ENCODE assay signal across 8 mouse cellular contexts in the genomic region with DNA sequence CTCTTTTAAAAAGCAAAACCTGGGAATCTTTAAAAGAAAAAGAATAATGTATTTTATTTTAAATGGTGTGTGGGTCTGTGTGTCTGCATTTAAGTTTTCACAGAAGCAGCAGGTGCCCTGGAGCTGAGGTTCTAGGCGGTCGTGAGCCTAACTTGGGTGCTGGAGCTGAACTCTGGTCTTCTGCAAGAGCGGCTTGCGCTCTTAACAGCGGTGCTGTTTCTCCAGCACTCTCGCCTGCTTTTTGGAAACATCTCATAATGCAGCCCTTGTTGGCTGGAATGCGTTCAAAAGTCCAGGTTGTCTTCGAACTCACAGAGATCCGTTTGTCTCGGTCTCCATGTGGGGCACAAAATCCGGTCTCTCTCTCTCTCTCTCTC. TPM values are rescaled to one million over a fixed set of nuclear protein-coding genes. Genes with fewer than 3 reads are reported as not detected.
DNase-seq lines count a peak whose midpoint lies in the region; ATAC-seq and TF ChIP-seq lines count a peak whose summit lies in the region.

No protein-coding gene starts in this region.

- 0 out of 2 replicates have a peak, but pooled peaks cover 2% of the 10 kb centered on the region for H3K27me3 ChIP-seq in forebrain, embryonic 12.5 days
- H3K27me3 ChIP-seq in limb, embryonic 10.5 days (ENCODE audit: low read depth, poor library complexity, severe bottlenecking) = no peaks in the 10 kb centered on the region
- no peaks in the 10 kb centered on the region for H3K27me3 ChIP-seq in midbrain, embryonic 14.5 days (ENCODE audit: control insufficient read depth, insufficient read depth, low read length)

- peak overlapping the region; percentile 71 for H3K4me2 ChIP-seq in forebrain, embryonic 12.5 days
- peak overlapping the region; percentile 93 for H3K4me2 ChIP-seq in midbrain, embryonic 14.5 days (ENCODE audit: low read length)

- ATAC-seq in forebrain, embryonic 12.5 days (ENCODE audit: low FRiP score) = peak; percentile 37
- no peak for ATAC-seq in midbrain, embryonic 14.5 days (ENCODE audit: low FRiP score, low TSS enrichment)

- peaks cover 30% of the 10 kb centered on the region for H3K36me3 ChIP-seq in forebrain, embryonic 12.5 days (replicated peaks)
- H3K36me3 ChIP-seq in limb, embryonic 10.5 days = peaks cover 32% of the 10 kb centered on the region
- H3K36me3 ChIP-seq in midbrain, embryonic 14.5 days (ENCODE audit: control insufficient read depth, insufficient read depth, low read length) = no peaks in the 10 kb centered on the region

- no peak for DNase-seq in layer of hippocampus, adult 2 months (ENCODE audit: low spot score in 2 of 2)
- no peak for DNase-seq in layer of hippocampus, adult 11-12 months (ENCODE audit: low spot score)
- DNase-seq in NIH3T3 (ENCODE audit: low read depth) = peak; percentile 42
- DNase-seq in limb, embryonic 10.5 days (ENCODE audit: low spot score) = peak; percentile 45
- DNase-seq in midbrain, embryonic 14.5 days = no peak
- DNase-seq in adipocyte (ENCODE audit: low spot score) = no peak
- DNase-seq in spleen, postnatal 36 days (ENCODE audit: low spot score in 2 of 2) = no peak

- H3K4me1 ChIP-seq in forebrain, embryonic 12.5 days = peaks cover 27% of the 10 kb centered on the region
- peaks cover 27% of the 10 kb centered on the region for H3K4me1 ChIP-seq in limb, embryonic 10.5 days
- peaks cover 9% of the 10 kb centered on the region; the same call in 1 of the 2 replicates for H3K4me1 ChIP-seq in midbrain, embryonic 14.5 days (ENCODE audit: control insufficient read depth, insufficient read depth, low read length)

- whole genome bisulfite sequencing in forebrain, embryonic 12.5 days = 9% methylated on average over 11 of the region's 11 CpGs
- 12% methylated on average over 11 of the region's 11 CpGs for WGBS in limb, embryonic 10.5 days
- WGBS in midbrain, embryonic 14.5 days = 10% methylated on average over 11 of the region's 11 CpGs

- H3K4me3 ChIP-seq in layer of hippocampus, adult 2 months = peak overlapping the region; percentile 86
- H3K4me3 ChIP-seq in forebrain, embryonic 12.5 days (replicated peaks) = peak overlapping the region; percentile 77
- peak overlapping the region; percentile 95 for H3K4me3 ChIP-seq in limb, embryonic 10.5 days
- H3K4me3 ChIP-seq in midbrain, embryonic 14.5 days (replicated peaks; ENCODE audit: low read depth, low read length) = peak overlapping the region; percentile 67

- H3K9ac ChIP-seq in forebrain, embryonic 12.5 days = peak overlapping the region; percentile 56
- no peak overlapping the region; the same call in 1 of the 2 replicates for H3K9ac ChIP-seq in midbrain, embryonic 14.5 days (replicated peaks; ENCODE audit: low read length)

- TF ChIP-seq CTCF in layer of hippocampus, adult 2 months (conservative IDR thresholded peaks at IDR 0.05) = no peak

- H3K27ac ChIP-seq in layer of hippocampus, adult 2 months = peak overlapping the region; percentile 76
- H3K27ac ChIP-seq in forebrain, embryonic 12.5 days = peak overlapping the region; percentile 66
- H3K27ac ChIP-seq in limb, embryonic 10.5 days = peak overlapping the region; percentile 97
- no peak overlapping the region for H3K27ac ChIP-seq in midbrain, embryonic 14.5 days (replicated peaks; ENCODE audit: low read depth, low read length)

- no peaks in the 10 kb centered on the region for H3K9me3 ChIP-seq in forebrain, embryonic 12.5 days
- H3K9me3 ChIP-seq in limb, embryonic 10.5 days (replicated peaks) = no peaks in the 10 kb centered on the region
- no peaks in the 10 kb centered on the region for H3K9me3 ChIP-seq in midbrain, embryonic 14.5 days (ENCODE audit: control insufficient read depth, low read length)

RNA-seq across cellular contexts. Expression of a gene that starts 0.5 kb away (rescaled TPM):
- 1 to 10 TPM; 2.0 to 3.0 TPM for total RNA-seq in layer of hippocampus, adult 2 months (2021)
- polyA plus RNA-seq in forebrain, embryonic 12.5 days (2016; fragmentation: Nextera tagmentation; extraction: Ambion mirVana) = 95.2 and 104 TPM in 2 replicates
- polyA plus RNA-seq in limb, embryonic 10.5 days (2016; fragmentation: Nextera tagmentation; extraction: Ambion mirVana) = 136 and 150 TPM in 2 replicates
- polyA plus RNA-seq in midbrain, embryonic 14.5 days (2014; fragmentation: Nextera tagmentation; extraction: Ambion mirVana) = 13.2 and 24.2 TPM in 2 replicates

RNA-seq across cellular contexts. Expression of a gene that starts 1.3 kb away (rescaled TPM):
- total RNA-seq in layer of hippocampus, adult 2 months (2021) = under 1 TPM; 0.33 to 0.34 TPM
- 0.88 and 4.4 TPM in 2 replicates for polyA plus RNA-seq in forebrain, embryonic 12.5 days (2016; fragmentation: Nextera tagmentation; extraction: Ambion mirVana)
- polyA plus RNA-seq in limb, embryonic 10.5 days (2016; fragmentation: Nextera tagmentation; extraction: Ambion mirVana) = 0.25 and 0.55 TPM in 2 replicates
- polyA plus RNA-seq in midbrain, embryonic 14.5 days (2014; fragmentation: Nextera tagmentation; extraction: Ambion mirVana) = 0.22 and 0.38 TPM in 2 replicates

RNA-seq across cellular contexts. Expression of a gene that starts 9.2 kb away (rescaled TPM):
- 100 to 1,000 TPM; 126 to 134 TPM for total RNA-seq in layer of hippocampus, adult 2 months (2021)
- polyA plus RNA-seq in forebrain, embryonic 12.5 days (2016; fragmentation: Nextera tagmentation; extraction: Ambion mirVana) = 90.9 and 98.8 TPM in 2 replicates
- 54.0 and 68.0 TPM in 2 replicates for polyA plus RNA-seq in limb, embryonic 10.5 days (2016; fragmentation: Nextera tagmentation; extraction: Ambion mirVana)
- polyA plus RNA-seq in midbrain, embryonic 14.5 days (2014; fragmentation: Nextera tagmentation; extraction: Ambion mirVana) = 80.4 and 100 TPM in 2 replicates

RNA-seq across cellular contexts. Expression of a gene that starts 31.4 kb away (rescaled TPM):
- total RNA-seq in layer of hippocampus, adult 2 months (2021) = 10 to 100 TPM; 12.5 to 12.6 TPM
- polyA plus RNA-seq in forebrain, embryonic 12.5 days (2016; fragmentation: Nextera tagmentation; extraction: Ambion mirVana) = 10.4 and 10.7 TPM in 2 replicates
- polyA plus RNA-seq in limb, embryonic 10.5 days (2016; fragmentation: Nextera tagmentation; extraction: Ambion mirVana) = 11.3 and 12.5 TPM in 2 replicates
- 10.3 and 10.4 TPM in 2 replicates for polyA plus RNA-seq in midbrain, embryonic 14.5 days (2014; fragmentation: Nextera tagmentation; extraction: Ambion mirVana)

RNA-seq across cellular contexts. Expression of a gene that starts 39.4 kb away (rescaled TPM):
- total RNA-seq in layer of hippocampus, adult 2 months (2021) = 10 to 100 TPM; 11.4 to 11.5 TPM
- polyA plus RNA-seq in forebrain, embryonic 12.5 days (2016; fragmentation: Nextera tagmentation; extraction: Ambion mirVana) = 3.9 and 4.2 TPM in 2 replicates
- polyA plus RNA-seq in limb, embryonic 10.5 days (2016; fragmentation: Nextera tagmentation; extraction: Ambion mirVana) = 3.7 and 5.0 TPM in 2 replicates
- polyA plus RNA-seq in midbrain, embryonic 14.5 days (2014; fragmentation: Nextera tagmentation; extraction: Ambion mirVana) = 5.7 and 6.2 TPM in 2 replicates

Comparison
In these comparisons a context has a peak if more than half of its experiments do, and no peak if none do; other contexts are left out.
1. DNase-seq: peak in NIH3T3 (single experiment) and limb, embryonic 10.5 days (single experiment); none in layer of hippocampus, adult 2 months (0 of 2), layer of hippocampus, adult 11-12 months (single experiment), midbrain, embryonic 14.5 days (single experiment), adipocyte (single experiment) and spleen, postnatal 36 days (0 of 2).
2. Peak in every context shown above with its lines, with median percentiles within 50 percentile points of each other: H3K4me3 ChIP-seq.